Mouse (Mus musculus): Measurements from ENCODE around the gene Sult2b1. TPM values are rescaled to one million over a fixed set of nuclear protein-coding genes. Genes with fewer than 3 reads are reported as not detected.

Sult2b1 gene
- not detected for total RNA-seq (2021)
- long read RNA-seq, experiment 1: 0 reads
- long read RNA-seq, experiment 2, partial matches to known transcripts: 0 of 1 reads
- long read RNA-seq, experiment 2, other reads (novel, unspliced or antisense): 0 of 1 reads

- peak; percentile 33 for DNase-seq
Observed at GRCm38 (mm10) chr7:45784524-45785372, at the start of gene Sult2b1. Gene Sult2b1 (minus strand): TSS chr7:45784669.

- no peak for DNase-seq
Observed at GRCm38 (mm10) chr7:45833924-45834323, 49.5 kb upstream of the Sult2b1 start.

GRCm38 (mm10) chr7:45833148-45833790, 48.8 kb upstream of the Sult2b1 start:
- DNase-seq: no peak

GRCm38 (mm10) chr7:45832428-45832827, 48.0 kb upstream of the Sult2b1 start:
- no peak for DNase-seq

GRCm38 (mm10) chr7:45831128-45831525, 46.7 kb upstream of the Sult2b1 start:
- no peak for DNase-seq

- DNase-seq: peak; percentile 77
Observed at GRCm38 (mm10) chr7:45830427-45831127, 46.1 kb upstream of the Sult2b1 start, which contains the start of gene Grwd1. Gene Grwd1 (minus strand): TSS chr7:45830944.

GRCm38 (mm10) chr7:45826631-45827030, 42.2 kb upstream of the Sult2b1 start:
- DNase-seq: no peak

GRCm38 (mm10) chr7:45824598-45824997, 40.1 kb upstream of the Sult2b1 start, which contains the start of gene Kcnj14:
Gene Kcnj14 (minus strand): TSS chr7:45824782.
- no peak for DNase-seq

- DNase-seq: no peak
Observed at GRCm38 (mm10) chr7:45820913-45821312, 36.4 kb upstream of the Sult2b1 start.

- DNase-seq: no peak
Observed at GRCm38 (mm10) chr7:45819843-45820242, 35.4 kb upstream of the Sult2b1 start.

- DNase-seq: no peak
Observed at GRCm38 (mm10) chr7:45815984-45816351, 31.5 kb upstream of the Sult2b1 start.

GRCm38 (mm10) chr7:45815323-45815983, 31.0 kb upstream of the Sult2b1 start:
- no peak for DNase-seq

GRCm38 (mm10) chr7:45814841-45815240, 30.4 kb upstream of the Sult2b1 start:
- no peak for DNase-seq

- DNase-seq: peak; percentile 99
Observed at GRCm38 (mm10) chr7:45813787-45814779, 29.6 kb upstream of the Sult2b1 start, which contains the start of gene Cyth2. Gene Cyth2 (minus strand): TSS chr7:45814581.

- DNase-seq: no peak
Observed at GRCm38 (mm10) chr7:45812921-45813320, 28.5 kb upstream of the Sult2b1 start.

- no peak for DNase-seq
Observed at GRCm38 (mm10) chr7:45809276-45810075, 25.0 kb upstream of the Sult2b1 start.

- no peak for DNase-seq
Observed at GRCm38 (mm10) chr7:45808471-45808870, 24.0 kb upstream of the Sult2b1 start.

GRCm38 (mm10) chr7:45805941-45806340, 21.5 kb upstream of the Sult2b1 start:
- no peak for DNase-seq

- DNase-seq: no peak
Observed at GRCm38 (mm10) chr7:45802551-45802950, 18.1 kb upstream of the Sult2b1 start.

- peak; percentile 94 for DNase-seq
Observed at GRCm38 (mm10) chr7:45801348-45801747, 16.9 kb upstream of the Sult2b1 start.
